Mouse (Mus musculus) Patski (cell line): ENCODE results near the gene Pde4a. TPM values are rescaled to one million over a fixed set of nuclear protein-coding genes. Genes with fewer than 3 reads are reported as not detected.

Experiments
- ATAC-seq: fragments of 100-300 bp; one replicate; pipeline ENCODE4 v1.8.0; 2021
- CTCF ChIA-PET: fragments of 350-600 bp; sonication (Branson Sonifier 250); formaldehyde crosslinking; loops from one replicate; lab custom pipeline; 2022; ENCODE audit warnings: inconsistent platforms; lab: Charles Lee
- POLR2A ChIA-PET: fragments of 350-600 bp; sonication (Branson Sonifier 250); formaldehyde crosslinking; loops from one replicate; lab custom pipeline; 2022; ENCODE audit warnings: antibody characterized with exemption, inconsistent platforms; lab: Charles Lee
- DNase-seq: peaks from one replicate; pipeline ENCODE4 v3.0.0-alpha.2; 2011; ENCODE audit warnings: low read depth, low spot score
- H3K27me3 ChIP-seq: fragments of 371-371 bp; one replicate; pipeline ENCODE4 v1.5.1; 2021
- CTCF ChIP-seq: fragments of 100-300 bp; IDR thresholded peaks from one replicate; pipeline ENCODE4 v1.5.1; 2021
- in situ Hi-C: fragments of 300-500 bp; cut with MboI; formaldehyde crosslinking; loops from 3 replicates; pipeline ENCODE4 v1.11.1; 2018; ENCODE audit warnings: low pct_unique_long_range_greater_than_20kb, mixed read lengths
- polyA plus RNA-seq: library from polyadenylated mRNA; unstranded; gene quantifications from one replicate; pipeline ENCODE4 v1.2.3, GENCODE M21; 2021

The Pde4a gene
- polyA plus RNA-seq, 1 experiment from 2014 or later, result 3.0 TPM

GRCm38 (mm10) chr9:21133064-21133707 lies 32.3 kb upstream of the Pde4a start:
- DNase-seq (no peak), ATAC-seq (no peak)
- TF ChIP-seq CTCF, result no peak
- CTCF ChIA-PET, result interaction anchor here (1.1 kb wide), 1 partner anchor 102 kb away, joined by 3 read pairs; no protein-coding TSS in a partner anchor
- H3K27me3 ChIP-seq, result no peaks in the 10 kb centered on the region
- POLR2A ChIA-PET, result no interaction called here
- in situ Hi-C loops, result loop anchor here (5.0 to 10.0 kb wide), 2 partner anchors 101 to 228 kb away; partner anchors contain the start of gene Icam5

GRCm38 (mm10) chr9:21134595-21135328 lies 30.8 kb upstream of the Pde4a start:
- CTCF ChIA-PET, result interaction anchor here (1.5 to 2.3 kb wide), 3 partner anchors 104 to 125 kb away, joined by 3 to 8 read pairs (median 8); partner anchors contain the start of gene Icam4
- POLR2A ChIA-PET, result no interaction called here
- DNase-seq (peak; percentile 71), ATAC-seq (peak; percentile 20)
- TF ChIP-seq CTCF, result no peak
- H3K27me3 ChIP-seq, result no peaks in the 10 kb centered on the region
- in situ Hi-C loops, result loop anchor here (5.0 to 10.0 kb wide), 2 partner anchors 102 to 230 kb away; partner anchors contain the start of gene Icam5

GRCm38 (mm10) chr9:21135329-21135890 lies 30.1 kb upstream of the Pde4a start:
- CTCF ChIA-PET, result interaction anchor here (1.8 to 2.7 kb wide), 5 partner anchors 26 to 130 kb away, joined by 6 to 12 read pairs (median 8); no protein-coding TSS in a partner anchor
- H3K27me3 ChIP-seq, result no peaks in the 10 kb centered on the region
- no peak for DNase-seq
- TF ChIP-seq CTCF, result no peak
- in situ Hi-C loops, result loop anchor here (10.0 kb wide), 1 partner anchor 231 kb away; no protein-coding TSS in a partner anchor
- no peak for ATAC-seq
- POLR2A ChIA-PET, result no interaction called here

- CTCF ChIA-PET, result interaction anchor here (0.9 to 2.7 kb wide), 13 partner anchors 10 to 235 kb away, joined by 3 to 12 read pairs (median 5); partner anchors contain the start of genes Gm38431 and Raver1
- no peak for TF ChIP-seq CTCF
- in situ Hi-C loops, result loop anchor here (10.0 kb wide), 1 partner anchor 231 kb away; no protein-coding TSS in a partner anchor
- ATAC-seq, result no peak
- no peaks in the 10 kb centered on the region for H3K27me3 ChIP-seq
- POLR2A ChIA-PET, result interaction anchor here (1.0 kb wide), 1 partner anchor 10 kb away, joined by 3 read pairs; no protein-coding TSS in a partner anchor
- DNase-seq, result no peak
These were observed 29.6 kb upstream of the Pde4a start for GRCm38 (mm10) chr9:21135941-21136381.

GRCm38 (mm10) chr9:21136401-21136800 lies 29.1 kb upstream of the Pde4a start:
- in situ Hi-C loops, result loop anchor here (10.0 kb wide), 1 partner anchor 232 kb away; no protein-coding TSS in a partner anchor
- POLR2A ChIA-PET, result interaction anchor here (0.6 to 1.0 kb wide), 3 partner anchors 10 to 71 kb away, joined by 3 read pairs; no protein-coding TSS in a partner anchor
- ATAC-seq (no peak), DNase-seq (no peak)
- CTCF ChIA-PET, result interaction anchor here (0.9 to 2.7 kb wide), 18 partner anchors 9 to 235 kb away, joined by 3 to 12 read pairs (median 5); partner anchors contain the start of genes Gm38431, Gm49373 and Raver1
- no peak for TF ChIP-seq CTCF
- H3K27me3 ChIP-seq, result no peaks in the 10 kb centered on the region

- ATAC-seq, result no peak
- in situ Hi-C loops, result loop anchor here (10.0 kb wide), 1 partner anchor 232 kb away; no protein-coding TSS in a partner anchor
- CTCF ChIA-PET, result interaction anchor here (0.9 to 2.7 kb wide), 20 partner anchors 9 to 236 kb away, joined by 3 to 12 read pairs (median 6); partner anchors contain the start of genes Gm38431, Gm49373, Icam5 and Raver1
These were observed 28.3 kb upstream of the Pde4a start for GRCm38 (mm10) chr9:21137229-21137628.

GRCm38 (mm10) chr9:21138386-21138785 lies 27.1 kb upstream of the Pde4a start:
- no peaks in the 10 kb centered on the region for H3K27me3 ChIP-seq
- no peak for TF ChIP-seq CTCF
- ChIA-PET CTCF (interaction anchor here (1.1 to 1.8 kb wide), 3 partner anchors 29 to 107 kb away, joined by 6 to 8 read pairs (median 6); partner anchors contain the start of gene Icam5), POLR2A (no interaction called here)
- in situ Hi-C loops, result loop anchor here (10.0 kb wide), 1 partner anchor 234 kb away; no protein-coding TSS in a partner anchor
- no peak for DNase-seq
- ATAC-seq, result no peak

More at GRCm38 (mm10) chr9:21137229-21137628, 28.3 kb upstream of the Pde4a start:
- H3K27me3 ChIP-seq, result no peaks in the 10 kb centered on the region
- no peak for DNase-seq
- POLR2A ChIA-PET, result interaction anchor here (0.6 to 1.0 kb wide), 4 partner anchors 11 to 72 kb away, joined by 3 read pairs; no protein-coding TSS in a partner anchor
- no peak for TF ChIP-seq CTCF

GRCm38 (mm10) chr9:21141922-21142321 lies 23.6 kb upstream of the Pde4a start:
- ChIA-PET POLR2A (no interaction called here), CTCF (interaction anchor here (1.4 kb wide), 1 partner anchor 44 kb away, joined by 3 read pairs; no protein-coding TSS in a partner anchor)
- in situ Hi-C loops, result no loop called here
- TF ChIP-seq CTCF, result no peak
- DNase-seq (no peak), ATAC-seq (no peak)
- H3K27me3 ChIP-seq, result no peaks in the 10 kb centered on the region

- DNase-seq, result no peak
- ATAC-seq, result no peak
- in situ Hi-C loops, result no loop called here
- POLR2A ChIA-PET, result no interaction called here
- no peak for TF ChIP-seq CTCF
- CTCF ChIA-PET, result no interaction called here
- H3K27me3 ChIP-seq, result no peaks in the 10 kb centered on the region
These were observed 21.2 kb upstream of the Pde4a start for GRCm38 (mm10) chr9:21144361-21144760.
